Mouse (Mus musculus): Measurements from ENCODE around the gene Pdap1.
"Not testable (repeated sequence)": the region's sequence is repeated elsewhere in the genome, so short reads cannot be mapped to it uniquely, and the experiment has no call there.

Pdap1 gene

DNA sequence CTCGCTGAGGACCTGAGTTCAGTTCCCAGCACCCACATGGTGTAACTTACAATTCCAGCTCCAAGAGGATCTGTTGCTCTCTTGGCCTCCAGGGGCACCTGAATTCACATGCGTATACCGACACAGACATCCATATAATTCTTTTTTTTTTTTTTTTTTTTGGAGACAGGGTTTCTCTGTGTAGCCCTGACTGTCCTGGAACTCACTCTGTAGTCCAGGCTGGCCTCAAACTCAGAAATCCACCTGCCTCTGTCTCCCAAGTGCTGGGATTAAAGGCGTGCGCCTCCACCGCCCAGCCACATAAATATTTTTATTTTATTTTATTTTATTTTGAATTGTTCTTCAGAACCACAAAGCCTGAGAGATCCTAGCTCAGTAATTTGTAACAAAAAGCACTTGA is 56.8 kb downstream of the Pdap1 start:
- not testable (repeated sequence) for DNase-seq (ENCODE audit: low read depth, low spot score)

DNA sequence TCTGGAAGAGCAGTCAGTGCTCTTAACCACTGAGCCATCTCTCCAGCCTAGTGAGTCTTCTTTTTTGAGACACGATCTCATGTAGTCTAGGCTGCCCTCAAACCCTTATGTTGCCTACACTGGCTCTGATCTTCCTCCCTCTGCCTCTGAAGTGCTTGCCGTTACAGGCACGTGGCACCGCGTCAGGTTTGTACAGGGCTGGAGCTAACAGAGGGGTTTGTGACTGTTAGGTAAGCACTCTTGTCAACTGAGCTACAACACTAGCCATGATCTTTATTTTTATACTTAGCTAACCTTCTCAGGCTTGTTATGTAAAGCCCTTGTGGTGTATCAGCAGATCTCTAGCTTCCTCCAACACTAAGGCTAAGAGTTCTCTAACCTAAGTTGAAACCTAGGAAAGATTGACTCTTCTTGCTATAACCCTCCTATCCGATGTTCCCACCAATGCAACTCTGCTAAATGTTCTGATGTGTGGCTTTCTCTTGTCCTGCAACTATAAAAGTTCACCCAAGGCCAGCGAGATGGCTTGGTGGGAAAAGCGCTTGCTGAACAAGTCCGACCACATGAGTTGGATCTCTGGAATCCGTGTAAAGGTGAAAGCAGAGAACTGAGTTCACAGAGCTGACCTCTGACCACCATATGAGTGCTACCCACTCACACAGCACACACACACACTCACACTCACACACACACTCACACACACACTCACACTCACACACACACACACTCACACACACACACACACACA is 58.0 kb downstream of the Pdap1 start:
- no peak for DNase-seq (ENCODE audit: low read depth, low spot score)

Measured in telencephalon, adult 2 months (tissue).